Mouse (Mus musculus): Measurements from ENCODE around the gene Olfr15. TPM values are rescaled to one million over a fixed set of nuclear protein-coding genes. Genes with fewer than 3 reads are reported as not detected.
"Not testable (repeated sequence)": the region's sequence is repeated elsewhere in the genome, so short reads cannot be mapped to it uniquely, and the experiment has no call there.

Olfr15 gene
- polyA plus RNA-seq, 1 experiment = not detected

- no peak for DNase-seq
- no peaks in the 10 kb centered on the region for H3K4me1 ChIP-seq (ENCODE audit: control insufficient read depth, insufficient read depth, low read length)
- no peak overlapping the region for H3K4me3 ChIP-seq (replicated peaks; ENCODE audit: insufficient read depth, low read depth, low read length)
- no peaks in the 10 kb centered on the region for H3K27me3 ChIP-seq (ENCODE audit: control insufficient read depth, insufficient read depth, low read length)
- 48% methylated on average over 17 of the region's 17 CpGs for WGBS
- no peak overlapping the region for H3K27ac ChIP-seq (ENCODE audit: insufficient read depth, low read length)
- TF ChIP-seq CTCF (IDR thresholded peaks at IDR 0.05; ENCODE audit: borderline replicate concordance, insufficient read depth, low read depth, low read length) (peak; percentile 33; the same call in 1 of the 2 replicates), POLR2A (IDR thresholded peaks at IDR 0.05; ENCODE audit: borderline replicate concordance, insufficient read depth, low read length) (no peak)
Measured at GRCm38 (mm10) chr16:3839157-3839885, 8.6 kb downstream of the Olfr15 start.

GRCm38 (mm10) chr16:3842989-3843388 lies 12.3 kb downstream of the Olfr15 start:
- 4% methylated on average over 4 of the region's 4 CpGs for WGBS
- TF ChIP-seq CTCF (IDR thresholded peaks at IDR 0.05; ENCODE audit: borderline replicate concordance, insufficient read depth, low read depth, low read length) = no peak
- TF ChIP-seq POLR2A (IDR thresholded peaks at IDR 0.05; ENCODE audit: borderline replicate concordance, insufficient read depth, low read length) = no peak
- Histone ChIP-seq H3K4me3 (replicated peaks; ENCODE audit: insufficient read depth, low read depth, low read length) (no peak overlapping the region), H3K27ac (ENCODE audit: insufficient read depth, low read length) (no peak overlapping the region), H3K27me3 (ENCODE audit: control insufficient read depth, insufficient read depth, low read length) (no peaks in the 10 kb centered on the region), H3K4me1 (ENCODE audit: control insufficient read depth, insufficient read depth, low read length) (no peaks in the 10 kb centered on the region; the same call in 1 of the 2 replicates)
- DNase-seq = no peak

DNA sequence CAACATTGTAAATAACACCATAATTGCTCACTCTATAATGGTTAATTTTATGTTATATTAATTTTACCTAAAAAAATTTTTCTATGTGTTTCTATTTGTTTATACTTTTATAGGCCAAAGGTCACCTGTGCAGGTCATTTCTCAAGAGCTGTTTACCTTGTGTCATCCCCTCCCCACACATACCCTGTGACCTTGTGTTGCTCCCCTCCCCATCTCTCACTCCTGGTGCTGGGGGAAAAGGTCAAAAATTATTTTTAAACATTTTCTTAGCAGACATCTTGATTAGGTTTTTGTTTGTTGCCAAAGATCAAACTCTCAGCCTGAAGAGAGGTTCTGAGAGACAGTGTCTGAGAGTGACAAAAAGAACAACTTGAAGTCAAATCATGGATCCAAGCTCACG lies 13.1 kb downstream of the Olfr15 start:
- Histone ChIP-seq H3K27ac (ENCODE audit: insufficient read depth, low read length) (no peak overlapping the region), H3K27me3 (ENCODE audit: control insufficient read depth, insufficient read depth, low read length) (no peaks in the 10 kb centered on the region), H3K4me1 (ENCODE audit: control insufficient read depth, insufficient read depth, low read length) (no peaks in the 10 kb centered on the region; the same call in 1 of the 2 replicates), H3K4me3 (replicated peaks; ENCODE audit: insufficient read depth, low read depth, low read length) (no peak overlapping the region)
- 79% methylated on average over 1 of the region's 1 CpGs for WGBS
- TF ChIP-seq POLR2A (IDR thresholded peaks at IDR 0.05; ENCODE audit: borderline replicate concordance, insufficient read depth, low read length) = no peak
- TF ChIP-seq CTCF (IDR thresholded peaks at IDR 0.05; ENCODE audit: borderline replicate concordance, insufficient read depth, low read depth, low read length) = no peak
- DNase-seq = no peak

GRCm38 (mm10) chr16:3846711-3847518 lies 16.2 kb downstream of the Olfr15 start, which contains the start of gene Zfp174:
Gene Zfp174, plus strand, starts transcription at chr16:3847268.
- H3K4me1 ChIP-seq (ENCODE audit: control insufficient read depth, insufficient read depth, low read length) = no peaks in the 10 kb centered on the region; the same call in 1 of the 2 replicates
- H3K27me3 ChIP-seq (ENCODE audit: control insufficient read depth, insufficient read depth, low read length) = no peaks in the 10 kb centered on the region
- WGBS = 3% methylated on average over 38 of the region's 38 CpGs
- DNase-seq = peak; percentile 94 to 98
- TF ChIP-seq POLR2A (IDR thresholded peaks at IDR 0.05; ENCODE audit: borderline replicate concordance, insufficient read depth, low read length) (peak; percentile 79), CTCF (IDR thresholded peaks at IDR 0.05; ENCODE audit: borderline replicate concordance, insufficient read depth, low read depth, low read length) (no peak)
- H3K27ac ChIP-seq (ENCODE audit: insufficient read depth, low read length) = peak within 1 kb of the TSS; percentile 33; the same call in 1 of the 2 replicates
- peak within 1 kb of the TSS; percentile 90 for H3K4me3 ChIP-seq (replicated peaks; ENCODE audit: insufficient read depth, low read depth, low read length)

- H3K4me3 ChIP-seq (replicated peaks; ENCODE audit: insufficient read depth, low read depth, low read length) = no peak overlapping the region
- WGBS = 73% methylated on average over 4 of the region's 4 CpGs
Measured at GRCm38 (mm10) chr16:3847871-3848270, 17.2 kb downstream of the Olfr15 start.

DNA sequence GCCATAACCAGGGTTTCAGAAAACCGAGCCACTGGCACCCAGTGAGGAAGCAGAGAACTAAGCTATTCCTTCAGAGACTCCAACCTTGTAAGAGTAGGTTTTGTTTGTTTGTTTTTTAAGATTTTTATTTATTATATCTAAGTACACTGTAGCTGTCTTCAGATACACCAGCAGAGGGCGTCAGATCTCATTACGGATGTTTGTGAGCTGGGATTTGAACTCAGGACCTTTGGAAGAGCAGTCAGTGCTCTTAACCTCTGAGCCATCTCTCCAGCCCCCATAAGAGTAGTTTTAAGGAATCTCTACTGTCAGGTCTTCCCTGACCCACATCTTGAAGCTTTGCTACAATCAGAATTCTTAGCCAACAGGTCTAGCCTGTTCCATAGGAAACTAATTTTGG lies 17.7 kb downstream of the Olfr15 start:
- WGBS = 82% methylated on average over 3 of the region's 3 CpGs
- no peaks in the 10 kb centered on the region for H3K27me3 ChIP-seq (ENCODE audit: control insufficient read depth, insufficient read depth, low read length)
- TF ChIP-seq POLR2A (IDR thresholded peaks at IDR 0.05; ENCODE audit: borderline replicate concordance, insufficient read depth, low read length) (no peak), CTCF (IDR thresholded peaks at IDR 0.05; ENCODE audit: borderline replicate concordance, insufficient read depth, low read depth, low read length) (no peak)
- no peak overlapping the region for H3K4me3 ChIP-seq (replicated peaks; ENCODE audit: insufficient read depth, low read depth, low read length)
- DNase-seq = no peak
- no peaks in the 10 kb centered on the region; the same call in 1 of the 2 replicates for H3K4me1 ChIP-seq (ENCODE audit: control insufficient read depth, insufficient read depth, low read length)
- no peak overlapping the region for H3K27ac ChIP-seq (ENCODE audit: insufficient read depth, low read length)

More at GRCm38 (mm10) chr16:3847871-3848270, 17.2 kb downstream of the Olfr15 start:
- no peaks in the 10 kb centered on the region for H3K27me3 ChIP-seq (ENCODE audit: control insufficient read depth, insufficient read depth, low read length)
- no peak for TF ChIP-seq CTCF (IDR thresholded peaks at IDR 0.05; ENCODE audit: borderline replicate concordance, insufficient read depth, low read depth, low read length)
- TF ChIP-seq POLR2A (IDR thresholded peaks at IDR 0.05; ENCODE audit: borderline replicate concordance, insufficient read depth, low read length) = no peak
- DNase-seq = no peak
- no peak overlapping the region for H3K27ac ChIP-seq (ENCODE audit: insufficient read depth, low read length)
- no peaks in the 10 kb centered on the region; the same call in 1 of the 2 replicates for H3K4me1 ChIP-seq (ENCODE audit: control insufficient read depth, insufficient read depth, low read length)

- not testable (repeated sequence) for H3K4me1 ChIP-seq (ENCODE audit: control insufficient read depth, insufficient read depth, low read length); H3K27ac ChIP-seq (ENCODE audit: insufficient read depth, low read length); H3K4me3 ChIP-seq (replicated peaks; ENCODE audit: insufficient read depth, low read depth, low read length); H3K27me3 ChIP-seq (ENCODE audit: control insufficient read depth, insufficient read depth, low read length); DNase-seq
- WGBS = 94% methylated on average over 13 of the region's 13 CpGs
Measured at GRCm38 (mm10) chr16:3851301-3851700, 20.6 kb downstream of the Olfr15 start.
